Mouse (Mus musculus): ENCODE data around the gene Fam110a.
A peak's percentile ranks its signal among the peaks of the same experiment; 100 is the strongest.

DNA sequence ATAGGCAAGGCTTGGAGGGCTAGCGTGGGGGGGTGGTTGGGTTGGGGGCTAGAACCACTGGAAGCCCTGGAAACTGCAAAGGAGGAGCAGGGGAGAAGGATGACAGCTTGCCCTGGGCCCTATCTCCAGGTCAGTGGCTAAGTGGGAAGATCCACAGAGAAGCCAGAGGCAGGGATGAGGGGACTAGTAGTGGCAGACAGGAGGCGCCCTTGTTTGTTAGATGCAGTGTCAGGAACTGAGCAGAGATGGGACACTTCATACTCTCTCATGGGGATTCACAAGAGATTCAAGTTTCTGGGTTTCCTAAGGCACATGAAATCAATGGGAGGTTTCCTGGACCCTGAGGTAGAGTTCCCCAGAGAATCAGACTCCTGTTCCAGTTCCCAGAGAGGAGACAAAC is 38.8 kb downstream of the Fam110a start:
- no peak for TF ChIP-seq POLR2A (IDR thresholded peaks at IDR 0.05; ENCODE audit: insufficient read depth, low read depth, low read length)
- peak; percentile 89 for TF ChIP-seq CTCF (IDR thresholded peaks at IDR 0.05)
- peak; percentile 70; the same call in 1 of the 2 replicates for TF ChIP-seq EP300 (IDR thresholded peaks at IDR 0.05; ENCODE audit: insufficient read depth, low read depth, low read length)

Measured in heart, adult 2 months (tissue).